Mouse (Mus musculus) midbrain, postnatal 0 days (tissue): ENCODE measurements around the gene Macf1. TPM values are rescaled to one million over a fixed set of nuclear protein-coding genes. Genes with fewer than 3 reads are reported as not detected.

ENCODE experiments used
- ATAC-seq: fragments of 200-750 bp; cut with Nextera tagmentation; 2 replicates; pipeline ENCODE4 v1.8.0; 2017; ENCODE audit warnings: moderate number of reproducible peaks, mild to moderate bottlenecking, moderate TSS enrichment, moderate library complexity; ENCODE audit not compliant: low FRiP score
- DNase-seq: peaks from one replicate; pipeline ENCODE4 v3.0.0-alpha.2; 2015; ENCODE audit warnings: low spot score
- H3K27ac ChIP-seq: fragments of 300-500 bp; sonication (generic); 2 replicates; pipeline ENCODE4 v1.5.1; 2014; ENCODE audit warnings: low read depth, mild to moderate bottlenecking, low read length, mixed read lengths
- H3K27me3 ChIP-seq: fragments of 300-500 bp; sonication (generic); 2 replicates; pipeline ENCODE4 v1.6.1; 2014; ENCODE audit warnings: low read length, control low read depth, mixed read lengths; ENCODE audit not compliant: insufficient read depth
- H3K36me3 ChIP-seq: fragments of 300-500 bp; sonication (generic); 2 replicates; pipeline ENCODE4 v1.6.1; 2014; ENCODE audit warnings: low read length, control low read depth, mixed read lengths; ENCODE audit not compliant: insufficient read depth
- H3K4me1 ChIP-seq: fragments of 300-500 bp; sonication (generic); 2 replicates; pipeline ENCODE4 v1.6.1; 2014; ENCODE audit warnings: mild to moderate bottlenecking, control low read depth, antibody characterized with exemption, low read length, mixed read lengths; ENCODE audit not compliant: insufficient read depth
- H3K4me2 ChIP-seq: fragments of 300-500 bp; sonication (generic); 2 replicates; pipeline ENCODE4 v1.6.1; 2014; ENCODE audit warnings: low read depth, mild to moderate bottlenecking, low read length, mixed read lengths; ENCODE audit not compliant: poor library complexity, severe bottlenecking
- H3K4me3 ChIP-seq: fragments of 300-500 bp; sonication (generic); 2 replicates; pipeline ENCODE4 v1.5.1; 2014; ENCODE audit warnings: low read depth, mild to moderate bottlenecking, low read length, moderate library complexity
- H3K9ac ChIP-seq: fragments of 300-500 bp; sonication (generic); replicated peaks from 2 replicates; pipeline ENCODE4 v1.6.1; 2014; ENCODE audit warnings: mild to moderate bottlenecking, low read length, moderate library complexity, mixed read lengths; ENCODE audit not compliant: poor library complexity, severe bottlenecking
- H3K9me3 ChIP-seq: fragments of 300-500 bp; sonication (generic); 2 replicates; pipeline ENCODE4 v1.6.1; 2016; ENCODE audit warnings: low read length, control low read depth
- CTCF ChIP-seq: IDR thresholded peaks from 2 replicates; pipeline ENCODE4 v1.5.1; 2016; ENCODE audit warnings: antibody characterized with exemption, mild to moderate bottlenecking
- whole genome bisulfite sequencing: fragments of 180-500 bp; shearing (Covaris S2); extraction: QIAGEN DNeasy Blood & Tissue Kit; methylation state at CpG from one replicate; pipeline ENCODE4 v1.1.7; 2014; 5-methylcytosine and 5-hydroxymethylcytosine counted together
- polyA plus RNA-seq: library from polyadenylated mRNA; unstranded; fragments of >200 nt; fragmentation: Nextera tagmentation; extraction: Ambion mirVana; gene quantifications from 2 replicates; pipeline ENCODE4 v1.2.1, GENCODE M21; 2015
- total RNA-seq: library from RNA; depleted of rRNA; stranded (reverse); fragments of >200 nt; gene quantifications from 2 replicates; pipeline ENCODE4 v1.2.3, GENCODE M21; 2014

The Macf1 gene
- total and polyA plus RNA-seq, 2 experiments from 2014 or later: 73.3 to 338 TPM

DNA sequence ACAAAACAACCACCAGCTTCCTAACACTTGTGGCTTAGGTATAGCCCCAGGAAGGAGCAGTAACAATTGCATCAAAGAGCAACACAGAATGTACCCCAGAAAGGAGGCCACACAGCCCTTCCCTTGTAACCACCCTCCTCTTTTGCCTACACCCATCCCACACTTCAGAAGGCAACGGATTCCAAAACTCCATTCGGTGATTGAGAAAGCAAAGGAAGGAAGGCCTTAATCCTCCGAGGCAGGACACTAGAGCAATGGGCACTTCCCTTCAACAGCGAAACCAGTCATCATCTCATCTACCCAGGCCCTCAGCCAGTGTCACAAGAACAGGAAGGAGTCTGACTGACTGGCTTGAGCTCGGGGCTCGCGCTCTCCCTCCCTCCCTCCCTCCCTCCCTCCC, 112.3 kb downstream of the Macf1 start:
- TF ChIP-seq CTCF: no peak
- Histone ChIP-seq H3K4me2 (no peak overlapping the region), H3K36me3 (no peaks in the 10 kb centered on the region), H3K4me3 (no peak overlapping the region), H3K9ac (no peak overlapping the region), H3K27me3 (no peaks in the 10 kb centered on the region), H3K4me1 (peaks cover 14% of the 10 kb centered on the region; the same call in 1 of the 2 replicates), H3K27ac (peak overlapping the region; percentile 51; the same call in 1 of the 2 replicates), H3K9me3 (no peaks in the 10 kb centered on the region)
- ATAC-seq (no peak), DNase-seq (no peak)
- 8% methylated on average over 7 of the region's 7 CpGs for WGBS

DNA sequence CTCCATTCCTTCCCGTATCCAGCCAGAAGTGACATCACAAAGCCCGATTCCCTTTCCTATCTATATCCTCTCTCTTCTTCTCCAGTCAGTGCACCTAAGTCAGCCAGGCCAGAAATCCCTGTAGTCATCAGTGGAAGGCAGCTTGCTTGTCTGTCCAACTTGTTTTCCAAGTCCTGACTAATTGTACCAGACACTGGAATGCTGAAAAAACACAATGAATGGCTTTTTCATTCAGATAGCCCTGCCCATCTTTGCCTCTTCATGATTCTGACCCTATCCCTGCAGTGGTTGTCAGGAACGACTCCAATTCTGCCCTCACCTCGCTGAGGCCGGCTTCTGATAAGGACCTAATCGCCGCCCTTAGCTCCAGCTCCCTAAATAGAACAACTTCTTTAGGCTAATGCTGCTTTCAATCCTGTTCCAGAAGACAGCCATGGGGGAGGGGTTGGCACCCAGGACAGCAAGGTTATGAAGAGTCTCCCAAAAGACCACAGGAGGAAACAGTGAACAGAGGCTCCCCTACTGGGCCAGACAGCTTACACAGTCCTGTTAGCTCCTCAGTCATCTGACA, 118.8 kb downstream of the Macf1 start:
- 38% methylated on average over 7 of the region's 7 CpGs for WGBS
- no peak for TF ChIP-seq CTCF
- DNase-seq (no peak), ATAC-seq (no peak)
- Histone ChIP-seq H3K27me3 (no peaks in the 10 kb centered on the region), H3K4me3 (no peak overlapping the region), H3K36me3 (no peaks in the 10 kb centered on the region), H3K4me1 (peaks cover 10% of the 10 kb centered on the region; the same call in 1 of the 2 replicates), H3K9me3 (no peaks in the 10 kb centered on the region), H3K4me2 (no peak overlapping the region), H3K9ac (no peak overlapping the region), H3K27ac (no peak overlapping the region)

DNA sequence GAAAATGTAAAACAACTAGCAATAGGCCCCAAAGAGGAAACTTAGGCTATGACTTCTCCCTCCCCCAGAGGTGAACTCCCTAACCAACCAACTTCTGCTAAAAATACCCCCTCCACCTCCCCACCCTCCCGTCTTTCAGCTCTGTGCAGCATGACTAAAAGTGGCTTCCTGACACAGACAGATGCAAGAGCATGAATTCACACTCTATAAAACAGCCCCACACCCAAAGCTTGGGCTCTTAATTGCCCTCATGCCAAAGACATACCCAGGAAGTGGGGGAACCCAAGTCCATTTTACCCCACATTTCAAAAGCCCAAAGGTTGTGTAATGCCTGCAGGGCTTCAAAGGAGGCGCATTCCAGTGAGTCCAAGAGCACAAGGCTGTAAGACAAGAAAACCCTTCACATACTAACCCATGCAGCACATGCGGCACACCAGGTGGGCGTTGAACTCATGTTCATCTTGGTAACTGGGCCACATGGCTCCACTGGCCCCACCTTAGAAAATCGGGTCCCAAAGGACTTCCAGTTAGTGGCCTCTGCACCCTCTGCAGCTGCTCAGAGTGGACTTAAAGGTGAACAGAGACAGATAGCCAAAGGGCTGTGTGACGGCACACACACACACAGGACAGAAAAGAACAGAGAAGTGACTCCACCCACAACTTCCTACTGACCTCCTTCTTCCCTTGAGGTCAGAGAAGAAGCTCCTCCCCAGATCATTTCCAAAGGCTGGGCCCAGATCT, 119.9 kb downstream of the Macf1 start:
- H3K27ac ChIP-seq: no peak overlapping the region
- H3K4me2 ChIP-seq: no peak overlapping the region
- TF ChIP-seq CTCF: no peak
- no peak overlapping the region for H3K9ac ChIP-seq
- ATAC-seq: no peak
- H3K27me3 ChIP-seq: no peaks in the 10 kb centered on the region
- no peak overlapping the region for H3K4me3 ChIP-seq
- WGBS: 89% methylated on average over 6 of the region's 6 CpGs
- no peaks in the 10 kb centered on the region for H3K36me3 ChIP-seq
- H3K9me3 ChIP-seq: no peaks in the 10 kb centered on the region
- H3K4me1 ChIP-seq: peaks cover 10% of the 10 kb centered on the region; the same call in 1 of the 2 replicates
- no peak for DNase-seq

DNA sequence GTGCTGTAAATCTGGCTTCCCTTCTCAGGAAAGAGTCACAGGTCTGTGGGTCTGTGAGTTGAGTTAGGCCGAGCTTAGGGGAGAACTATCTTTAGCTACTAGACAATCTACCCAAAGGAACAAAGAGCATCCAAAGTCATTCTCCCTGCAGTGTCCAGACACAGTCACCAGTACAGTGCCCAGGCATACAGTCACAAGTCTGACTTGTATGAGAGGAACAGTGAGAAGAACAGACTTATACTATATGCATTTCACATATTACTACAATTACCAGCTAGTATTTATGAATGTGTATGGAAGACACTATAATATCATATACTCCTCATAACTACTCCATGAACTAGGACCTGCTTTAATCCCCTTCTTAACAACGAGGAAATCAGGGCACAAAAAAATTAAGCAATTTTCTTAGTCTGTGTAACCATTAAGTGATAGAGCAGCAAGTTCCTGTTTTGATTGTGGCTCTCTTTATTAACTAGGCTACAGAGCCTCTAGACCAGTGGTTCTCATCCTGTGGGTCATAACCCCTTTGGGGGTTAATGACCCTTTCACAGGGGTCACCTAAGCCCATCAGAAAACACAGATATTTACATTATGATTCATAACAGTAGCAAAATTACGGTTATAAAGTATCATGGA, 121.9 kb downstream of the Macf1 start:
- Histone ChIP-seq H3K9me3 (no peaks in the 10 kb centered on the region), H3K4me3 (no peak overlapping the region), H3K4me2 (no peak overlapping the region), H3K27ac (no peak overlapping the region), H3K9ac (no peak overlapping the region), H3K36me3 (no peaks in the 10 kb centered on the region), H3K27me3 (no peaks in the 10 kb centered on the region), H3K4me1 (peaks cover 10% of the 10 kb centered on the region; the same call in 1 of the 2 replicates)
- WGBS: 89% methylated on average over 3 of the region's 3 CpGs
- no peak for ATAC-seq
- DNase-seq: no peak
- no peak for TF ChIP-seq CTCF

DNA sequence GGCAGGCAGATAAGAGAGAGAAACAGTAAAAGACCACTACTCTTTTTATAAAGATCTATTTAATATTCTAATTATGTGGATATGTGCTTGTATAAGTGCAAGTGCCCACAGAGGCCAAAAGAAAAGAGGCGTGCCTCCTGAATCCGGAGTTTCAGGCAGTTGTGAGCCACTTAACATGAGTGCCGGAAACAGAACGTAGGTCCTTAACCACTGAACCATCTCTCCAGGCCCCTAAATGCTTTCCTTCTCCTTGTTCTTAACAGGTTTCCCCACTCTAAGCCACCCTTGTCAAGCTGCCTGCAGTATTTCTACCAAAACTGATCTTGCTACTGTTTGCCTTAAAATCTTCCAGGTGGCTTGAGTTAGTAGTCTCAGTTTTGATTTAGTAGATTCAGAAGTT, 123.3 kb downstream of the Macf1 start:
- peaks cover 9% of the 10 kb centered on the region; the same call in 1 of the 2 replicates for H3K4me1 ChIP-seq
- H3K4me2 ChIP-seq: no peak overlapping the region
- no peak overlapping the region for H3K4me3 ChIP-seq
- ATAC-seq (no peak), DNase-seq (no peak)
- no peak overlapping the region for H3K9ac ChIP-seq
- TF ChIP-seq CTCF: no peak
- no peaks in the 10 kb centered on the region for H3K9me3 ChIP-seq
- WGBS: 97% methylated on average over 4 of the region's 4 CpGs
- H3K36me3 ChIP-seq: no peaks in the 10 kb centered on the region
- H3K27ac ChIP-seq: no peak overlapping the region
- no peaks in the 10 kb centered on the region for H3K27me3 ChIP-seq

DNA sequence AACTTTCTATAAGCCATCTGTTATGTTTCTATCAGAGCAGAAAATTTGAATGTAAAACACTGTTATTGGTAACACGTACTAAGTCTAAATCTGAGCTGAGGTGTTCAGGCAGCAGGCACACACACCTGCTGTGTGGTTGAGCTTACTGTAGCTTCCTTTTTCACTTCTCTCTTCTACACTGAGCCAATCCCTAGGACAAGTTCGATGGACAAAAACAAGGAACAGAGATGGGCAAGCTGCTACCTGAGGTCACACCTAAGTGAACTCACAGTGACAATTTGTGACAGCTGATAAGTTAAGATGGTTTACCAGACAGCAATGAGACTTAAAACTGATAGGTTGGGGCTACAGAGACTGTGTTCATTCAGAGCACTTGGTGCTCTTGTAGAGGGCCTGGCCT, 125.7 kb downstream of the Macf1 start:
- Histone ChIP-seq H3K9ac (no peak overlapping the region), H3K4me2 (no peak overlapping the region), H3K27me3 (no peaks in the 10 kb centered on the region), H3K4me3 (no peak overlapping the region), H3K27ac (no peak overlapping the region), H3K4me1 (no peaks in the 10 kb centered on the region), H3K36me3 (no peaks in the 10 kb centered on the region), H3K9me3 (no peaks in the 10 kb centered on the region)
- WGBS: 95% methylated on average over 2 of the region's 2 CpGs
- no peak for DNase-seq
- no peak for TF ChIP-seq CTCF
- no peak for ATAC-seq
